Mouse (Mus musculus) thymus, postnatal 10 days (tissue): Measurements from ENCODE around the gene Dscam.

Source experiments
- DNase-seq, 2 experiments: peaks; one replicate each; pipeline ENCODE4 v3.0.0; 2021; ENCODE audit warnings: low spot score in 2 of 2

Dscam gene

GRCm38 (mm10) chr16:97170513-97171081, at the start of gene Dscam:
Gene Dscam (minus strand): TSS chr16:97170752.
- DNase-seq: no peak

GRCm38 (mm10) chr16:97219381-97219780, 48.8 kb upstream of the Dscam start:
- DNase-seq: no peak

GRCm38 (mm10) chr16:97209997-97210396, 39.4 kb upstream of the Dscam start:
- DNase-seq: no peak

GRCm38 (mm10) chr16:97208276-97208675, 37.7 kb upstream of the Dscam start:
- no peak for DNase-seq

GRCm38 (mm10) chr16:97204090-97204489, 33.5 kb upstream of the Dscam start:
- no peak for DNase-seq

- no peak for DNase-seq
These were observed 33.0 kb upstream of the Dscam start for GRCm38 (mm10) chr16:97203554-97203953.

- DNase-seq: no peak
These were observed 24.1 kb upstream of the Dscam start for GRCm38 (mm10) chr16:97194630-97195029.

- DNase-seq: no peak
These were observed 23.6 kb upstream of the Dscam start for GRCm38 (mm10) chr16:97194179-97194578.

- DNase-seq: no peak
These were observed 21.7 kb upstream of the Dscam start for GRCm38 (mm10) chr16:97192296-97192695.

- no peak for DNase-seq
These were observed 20.1 kb upstream of the Dscam start for GRCm38 (mm10) chr16:97190604-97191003.

GRCm38 (mm10) chr16:97171500-97171899, 948 bp upstream of the Dscam start:
- no peak for DNase-seq

- DNase-seq: no peak
These were observed 545 bp downstream of the Dscam start for GRCm38 (mm10) chr16:97169901-97170512.

- no peak for DNase-seq
These were observed 1.9 kb downstream of the Dscam start for GRCm38 (mm10) chr16:97168614-97169013.

GRCm38 (mm10) chr16:97168030-97168429, 2.5 kb downstream of the Dscam start:
- DNase-seq: no peak

- no peak for DNase-seq
These were observed 4.4 kb downstream of the Dscam start for GRCm38 (mm10) chr16:97166166-97166565.

- DNase-seq: peak in 1 of 2 experiments; percentile 9
These were observed 5.0 kb downstream of the Dscam start for GRCm38 (mm10) chr16:97165444-97166121.

- DNase-seq: no peak
These were observed 12.3 kb downstream of the Dscam start for GRCm38 (mm10) chr16:97158279-97158678.

- DNase-seq: no peak
These were observed 25.9 kb downstream of the Dscam start for GRCm38 (mm10) chr16:97144544-97145194.

- no peak for DNase-seq
These were observed 28.6 kb downstream of the Dscam start for GRCm38 (mm10) chr16:97141943-97142342.

GRCm38 (mm10) chr16:97135003-97135827, 35.3 kb downstream of the Dscam start:
- no peak for DNase-seq

- no peak for DNase-seq
These were observed 43.3 kb downstream of the Dscam start for GRCm38 (mm10) chr16:97127296-97127695.

- DNase-seq: no peak
These were observed 60.5 kb downstream of the Dscam start for GRCm38 (mm10) chr16:97110028-97110427.
